Comparison of ENCODE assay signal across 12 mouse cellular contexts in genomic region chr15:21536909-21537308, GRCm38 (mm10).
DNase-seq lines count a peak whose midpoint lies in the region; ATAC-seq and TF ChIP-seq lines count a peak whose summit lies in the region.
"Had no signal": no experiment of that assay in that cellular context is flagged by ENCODE, and none has a peak within 500 bp of the region (broad histone marks: within the 10 kb centered on the region; RNA-seq: fewer than 3 reads in every experiment).

No protein-coding gene starts in this region.

- 70% methylated on average over 2 of the region's 2 CpGs for WGBS in midbrain, embryonic 14.5 days

- no peak overlapping the region for H3K27ac ChIP-seq in layer of hippocampus, adult 2 months
- H3K27ac ChIP-seq in midbrain, embryonic 14.5 days (replicated peaks; ENCODE audit: low read depth, low read length) = no peak overlapping the region
- H3K27ac ChIP-seq: embryonic facial prominence, embryonic 13.5 days; limb, embryonic 15.5 days had no signal

- H3K36me3 ChIP-seq in midbrain, embryonic 14.5 days (ENCODE audit: control insufficient read depth, insufficient read depth, low read length) = no peaks in the 10 kb centered on the region
- H3K36me3 ChIP-seq: embryonic facial prominence, embryonic 13.5 days; limb, embryonic 15.5 days had no signal

- TF ChIP-seq CTCF in layer of hippocampus, adult 2 months (conservative IDR thresholded peaks at IDR 0.05) = peak; percentile 80

- no peaks in the 10 kb centered on the region for H3K9me3 ChIP-seq in midbrain, embryonic 14.5 days (ENCODE audit: control insufficient read depth, low read length)
- H3K9me3 ChIP-seq: embryonic facial prominence, embryonic 13.5 days; limb, embryonic 15.5 days had no signal

- no peak overlapping the region for H3K9ac ChIP-seq in midbrain, embryonic 14.5 days (replicated peaks; ENCODE audit: low read length)
- H3K9ac ChIP-seq: embryonic facial prominence, embryonic 13.5 days; limb, embryonic 15.5 days had no signal

- H3K4me1 ChIP-seq in midbrain, embryonic 14.5 days (ENCODE audit: control insufficient read depth, insufficient read depth, low read length) = no peaks in the 10 kb centered on the region
- H3K4me1 ChIP-seq: embryonic facial prominence, embryonic 13.5 days; limb, embryonic 15.5 days had no signal

- no peak overlapping the region for H3K4me3 ChIP-seq in layer of hippocampus, adult 2 months
- H3K4me3 ChIP-seq in midbrain, embryonic 14.5 days (replicated peaks; ENCODE audit: low read depth, low read length) = no peak overlapping the region
- H3K4me3 ChIP-seq: embryonic facial prominence, embryonic 13.5 days; limb, embryonic 15.5 days had no signal

- H3K27me3 ChIP-seq in midbrain, embryonic 14.5 days (ENCODE audit: control insufficient read depth, insufficient read depth, low read length) = no peaks in the 10 kb centered on the region
- H3K27me3 ChIP-seq: embryonic facial prominence, embryonic 13.5 days; limb, embryonic 15.5 days had no signal

- no peak for ATAC-seq in midbrain, embryonic 14.5 days (ENCODE audit: low FRiP score, low TSS enrichment)
- ATAC-seq in erythroid progenitor cell, adult 5-6 weeks (replicated peaks; ENCODE audit: low FRiP score, poor library complexity, severe bottlenecking) = no peak

- no peak overlapping the region for H3K4me2 ChIP-seq in midbrain, embryonic 14.5 days (ENCODE audit: low read length)
- H3K4me2 ChIP-seq: embryonic facial prominence, embryonic 13.5 days; limb, embryonic 15.5 days had no signal

- DNase-seq in layer of hippocampus, adult 2 months (ENCODE audit: low spot score in 2 of 2) = no peak
- DNase-seq in layer of hippocampus, postnatal 25 days (ENCODE audit: extremely low spot score in 1 of 2, low spot score in 1 of 2) = no peak
- peak; percentile 32 for DNase-seq in MEL-GATA-1-ER (ENCODE audit: extremely low read depth, low read depth)
- peak; percentile 25 for DNase-seq in brain, adult 2 months (ENCODE audit: low read depth, low spot score)
- DNase-seq in midbrain, embryonic 14.5 days = peak; percentile 75
- no peak for DNase-seq in thymus, adult 18-20 months
- no peak for DNase-seq in right cerebral cortex, adult 2 months (ENCODE audit: low spot score in 2 of 2)
- DNase-seq: gastrocnemius, postnatal 36 days; heart, postnatal 4 days had no signal

Comparison
In these comparisons a context has a peak if more than half of its experiments do, and no peak if none do; other contexts are left out.
1. DNase-seq: peak in MEL-GATA-1-ER (single experiment), brain, adult 2 months (single experiment) and midbrain, embryonic 14.5 days (single experiment); none in layer of hippocampus, adult 2 months (0 of 2), layer of hippocampus, postnatal 25 days (0 of 2), thymus, adult 18-20 months (0 of 2) and right cerebral cortex, adult 2 months (0 of 2).